Mouse (Mus musculus): ENCODE measurements around the gene Gm4737. TPM values are rescaled to one million over a fixed set of nuclear protein-coding genes. Genes with fewer than 3 reads are reported as not detected.
"Not testable (repeated sequence)": the region's sequence is repeated elsewhere in the genome, so short reads cannot be mapped to it uniquely, and the experiment has no call there.

The Gm4737 gene
- polyA plus RNA-seq (2016; fragmentation: Nextera tagmentation; extraction: Ambion mirVana): 2.7 and 3.2 TPM in 2 replicates

DNA sequence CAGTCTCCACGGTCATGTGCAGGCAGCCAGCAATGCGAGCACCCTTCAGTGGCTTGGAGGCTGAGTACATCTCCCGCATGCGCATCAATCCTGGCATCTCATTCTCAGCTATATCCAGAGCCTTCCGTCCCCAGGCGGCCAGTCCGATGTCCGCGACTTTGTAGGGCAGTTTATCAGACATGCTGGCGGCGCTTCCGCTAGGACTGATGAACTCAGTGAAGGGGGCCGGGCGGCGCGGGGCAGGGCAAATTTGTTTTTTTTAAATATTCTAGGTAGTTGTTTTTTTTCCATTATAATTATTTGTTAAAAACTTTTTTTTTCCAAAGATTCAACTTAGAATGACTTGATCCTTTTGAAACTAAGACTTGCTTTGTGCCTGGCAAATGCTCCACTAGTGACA lies at the start of gene Gm4737:
Gene Gm4737, minus strand, starts transcription at position 246 of the 400 bp plus-strand sequence.
- not testable (repeated sequence) for H3K4me1 ChIP-seq; H3K27ac ChIP-seq; H3K27me3 ChIP-seq (ENCODE audit: insufficient read depth, poor library complexity, severe bottlenecking); DNase-seq (ENCODE audit: low spot score); H3K36me3 ChIP-seq; H3K4me3 ChIP-seq; H3K9me3 ChIP-seq
- WGBS: 90% methylated on average over 13 of the region's 16 CpGs

DNA sequence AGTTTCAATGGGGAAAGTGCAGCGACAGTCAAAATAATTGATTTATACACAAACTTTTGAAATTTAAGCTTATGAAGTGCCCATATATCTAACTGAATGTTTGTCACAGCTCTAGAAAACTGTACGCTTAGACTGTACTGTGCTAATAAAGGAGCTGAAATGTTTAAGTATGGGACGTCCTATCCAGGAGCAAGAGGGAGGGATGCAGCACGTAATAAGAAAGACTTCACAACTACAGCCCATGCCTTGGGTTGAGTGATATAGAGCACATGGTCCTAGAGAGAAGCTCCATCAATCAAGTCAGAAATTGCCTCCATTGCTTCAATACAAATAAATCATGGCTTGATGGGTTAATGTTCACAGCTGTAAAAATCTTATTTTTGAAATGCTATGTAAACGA lies 40.9 kb upstream of the Gm4737 start:
- H3K36me3 ChIP-seq: no peaks in the 10 kb centered on the region
- no peaks in the 10 kb centered on the region for H3K4me1 ChIP-seq
- DNase-seq (ENCODE audit: low spot score): no peak
- H3K27me3 ChIP-seq (ENCODE audit: insufficient read depth, poor library complexity, severe bottlenecking): no peaks in the 10 kb centered on the region
- H3K4me3 ChIP-seq: no peak overlapping the region
- H3K9me3 ChIP-seq: no peaks in the 10 kb centered on the region
- H3K27ac ChIP-seq: no peak overlapping the region
- 88% methylated on average over 5 of the region's 5 CpGs for WGBS

DNA sequence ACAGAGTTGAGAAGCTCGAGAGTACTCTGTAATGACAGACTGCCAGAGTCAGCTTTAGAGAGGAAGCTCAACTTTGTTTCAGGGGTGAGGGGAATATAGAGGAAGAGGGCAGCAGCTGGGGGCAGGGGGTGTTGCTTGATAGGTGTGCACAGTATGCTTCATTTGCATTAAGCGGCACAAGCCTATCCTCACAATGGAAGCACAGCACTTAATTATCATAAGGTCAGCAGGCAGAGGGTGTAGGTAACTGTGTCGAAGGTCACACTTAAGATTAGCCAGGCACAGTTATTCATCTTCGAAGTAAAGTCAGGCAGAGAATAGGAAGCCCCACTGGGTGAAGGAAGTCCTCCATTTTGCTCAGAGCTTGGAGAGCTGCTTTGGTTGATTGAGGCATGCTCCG lies 28.2 kb upstream of the Gm4737 start:
- Histone ChIP-seq H3K4me3 (no peak overlapping the region), H3K27ac (no peak overlapping the region), H3K4me1 (no peaks in the 10 kb centered on the region), H3K27me3 (ENCODE audit: insufficient read depth, poor library complexity, severe bottlenecking) (no peaks in the 10 kb centered on the region), H3K9me3 (no peaks in the 10 kb centered on the region), H3K36me3 (no peaks in the 10 kb centered on the region)
- WGBS: 77% methylated on average over 5 of the region's 5 CpGs
- DNase-seq (ENCODE audit: low spot score): no peak

DNA sequence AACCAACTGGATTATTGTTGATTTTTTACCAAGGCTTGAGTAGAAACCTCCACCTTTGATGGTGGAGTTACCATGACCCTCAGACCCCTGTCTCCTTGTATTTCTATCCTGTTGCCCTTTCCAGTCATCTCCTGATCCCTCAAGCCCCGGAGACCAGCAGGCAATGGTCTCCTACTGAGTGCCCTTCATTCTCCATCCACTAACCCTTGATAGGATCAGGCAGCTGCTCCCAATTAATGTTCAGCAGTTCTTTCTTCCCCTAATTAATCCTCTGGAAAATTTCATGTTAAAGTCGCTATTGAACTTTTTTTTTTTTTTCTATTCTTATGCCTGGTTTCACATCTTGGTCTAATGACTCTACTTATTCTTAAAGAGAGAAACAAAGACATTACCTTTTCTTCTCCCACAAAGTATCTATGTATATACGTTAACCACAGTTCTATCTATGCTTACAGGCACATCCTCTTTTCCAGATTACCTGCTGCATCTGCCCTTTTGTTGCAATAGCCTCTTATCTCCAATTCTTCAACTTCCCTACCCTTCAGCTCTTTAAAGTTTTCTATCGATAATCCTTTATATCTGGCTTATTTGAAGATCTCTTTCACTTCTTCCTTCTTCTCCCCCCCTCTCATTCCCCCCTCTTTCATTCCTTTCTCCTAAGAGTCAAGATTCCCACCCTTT lies 23.4 kb upstream of the Gm4737 start:
- Histone ChIP-seq H3K27ac (no peak overlapping the region), H3K36me3 (no peaks in the 10 kb centered on the region), H3K9me3 (no peaks in the 10 kb centered on the region), H3K4me3 (no peak overlapping the region), H3K27me3 (ENCODE audit: insufficient read depth, poor library complexity, severe bottlenecking) (no peaks in the 10 kb centered on the region), H3K4me1 (no peaks in the 10 kb centered on the region)
- 61% methylated on average over 4 of the region's 4 CpGs for WGBS
- no peak for DNase-seq (ENCODE audit: low spot score)

DNA sequence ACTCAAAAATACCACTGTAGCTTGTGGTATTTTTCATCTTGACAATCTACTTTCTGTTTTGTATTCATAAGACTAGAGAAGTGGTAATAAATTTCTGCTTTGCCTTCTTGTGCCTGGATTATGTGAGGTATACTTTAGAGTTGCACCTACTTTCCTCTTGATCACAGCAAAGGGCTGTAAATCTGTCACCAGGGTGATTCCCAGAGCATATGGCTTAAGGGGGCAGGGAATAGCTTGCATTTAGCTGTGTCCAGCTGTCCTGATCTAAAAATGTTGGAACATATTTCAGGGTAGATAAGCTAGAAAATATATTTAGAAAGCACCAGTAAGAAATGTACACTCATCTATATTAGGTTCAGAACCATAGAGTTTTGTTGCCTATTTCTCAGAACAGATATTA lies 18.2 kb upstream of the Gm4737 start:
- no peak for DNase-seq (ENCODE audit: low spot score)
- Histone ChIP-seq H3K4me1 (no peaks in the 10 kb centered on the region), H3K4me3 (no peak overlapping the region), H3K27me3 (ENCODE audit: insufficient read depth, poor library complexity, severe bottlenecking) (no peaks in the 10 kb centered on the region), H3K27ac (no peak overlapping the region), H3K36me3 (no peaks in the 10 kb centered on the region), H3K9me3 (no peaks in the 10 kb centered on the region)

DNA sequence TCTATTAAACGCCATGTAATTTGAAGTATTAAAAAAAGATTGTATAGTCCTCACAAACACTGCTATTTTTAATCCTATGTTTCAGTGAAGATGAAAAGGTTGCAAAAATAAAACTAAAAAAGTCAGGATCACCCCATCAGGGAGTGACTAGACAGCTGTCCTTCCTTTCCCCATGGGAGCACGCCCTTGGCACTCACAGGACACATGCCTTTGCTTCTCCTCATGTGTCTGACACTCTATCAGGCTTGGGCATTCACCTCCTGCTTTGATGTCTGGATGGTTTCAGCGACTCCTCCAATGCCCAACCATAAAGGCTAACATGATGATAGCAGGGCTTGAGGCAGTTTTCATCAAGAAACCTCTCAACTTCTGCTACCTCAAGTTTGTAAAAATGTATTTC lies 12.1 kb upstream of the Gm4737 start:
- Histone ChIP-seq H3K27ac (no peak overlapping the region), H3K9me3 (no peaks in the 10 kb centered on the region), H3K4me1 (no peaks in the 10 kb centered on the region), H3K36me3 (no peaks in the 10 kb centered on the region), H3K27me3 (ENCODE audit: insufficient read depth, poor library complexity, severe bottlenecking) (no peaks in the 10 kb centered on the region), H3K4me3 (no peak overlapping the region)
- WGBS: 63% methylated on average over 3 of the region's 3 CpGs
- no peak for DNase-seq (ENCODE audit: low spot score)

DNA sequence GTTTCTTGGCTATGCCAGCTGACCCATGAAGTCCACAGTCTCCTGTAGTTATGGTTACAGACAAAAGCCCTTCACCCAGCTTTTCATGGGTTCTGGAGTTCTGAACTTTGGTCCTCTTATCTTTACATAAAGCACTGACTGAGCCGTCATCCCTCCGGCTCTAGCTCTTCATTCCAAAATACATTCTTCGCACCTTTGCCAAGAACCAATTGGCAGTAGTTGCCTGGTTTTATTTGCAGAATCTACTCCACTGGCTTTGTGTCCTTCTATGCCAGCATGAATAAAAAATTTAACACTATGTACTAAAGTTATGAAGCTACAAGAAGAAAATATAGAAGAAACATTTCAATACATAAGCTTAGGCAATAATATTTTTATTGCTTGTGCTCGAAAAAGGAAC lies 10.4 kb upstream of the Gm4737 start:
- no peak for DNase-seq (ENCODE audit: low spot score)

DNA sequence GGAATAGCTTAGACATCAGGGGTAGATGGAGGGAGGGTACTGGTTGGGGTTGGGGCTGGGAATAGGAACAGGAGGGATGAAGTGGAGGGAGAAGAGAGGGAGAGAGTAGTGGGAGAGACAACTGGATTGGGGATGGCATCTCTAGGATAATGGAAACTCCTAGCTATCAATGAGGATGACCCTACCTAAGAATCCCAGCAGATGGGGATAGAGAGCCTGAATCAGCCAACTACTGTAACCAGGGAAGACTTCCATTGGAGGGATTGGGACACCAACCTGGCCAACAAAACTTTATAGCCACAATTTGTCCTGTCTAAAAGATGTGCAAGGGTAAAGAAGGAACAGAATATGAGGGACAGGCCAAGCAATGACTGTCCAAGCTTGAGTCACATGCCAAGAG lies 3.7 kb downstream of the Gm4737 start:
- H3K9me3 ChIP-seq: no peaks in the 10 kb centered on the region
- H3K27me3 ChIP-seq (ENCODE audit: insufficient read depth, poor library complexity, severe bottlenecking): no peaks in the 10 kb centered on the region
- no peak for DNase-seq (ENCODE audit: low spot score)
- peaks cover 3% of the 10 kb centered on the region; the same call in 1 of the 2 replicates for H3K4me1 ChIP-seq
- H3K36me3 ChIP-seq: no peaks in the 10 kb centered on the region
- H3K27ac ChIP-seq: no peak overlapping the region
- no peak overlapping the region for H3K4me3 ChIP-seq

More for the DNA sequence above, 10.4 kb upstream of the Gm4737 start:
- Histone ChIP-seq H3K27ac (no peak overlapping the region), H3K4me3 (no peak overlapping the region), H3K36me3 (no peaks in the 10 kb centered on the region), H3K4me1 (no peaks in the 10 kb centered on the region), H3K9me3 (no peaks in the 10 kb centered on the region), H3K27me3 (ENCODE audit: insufficient read depth, poor library complexity, severe bottlenecking) (no peaks in the 10 kb centered on the region)
- WGBS: 81% methylated on average over 4 of the region's 4 CpGs

DNA sequence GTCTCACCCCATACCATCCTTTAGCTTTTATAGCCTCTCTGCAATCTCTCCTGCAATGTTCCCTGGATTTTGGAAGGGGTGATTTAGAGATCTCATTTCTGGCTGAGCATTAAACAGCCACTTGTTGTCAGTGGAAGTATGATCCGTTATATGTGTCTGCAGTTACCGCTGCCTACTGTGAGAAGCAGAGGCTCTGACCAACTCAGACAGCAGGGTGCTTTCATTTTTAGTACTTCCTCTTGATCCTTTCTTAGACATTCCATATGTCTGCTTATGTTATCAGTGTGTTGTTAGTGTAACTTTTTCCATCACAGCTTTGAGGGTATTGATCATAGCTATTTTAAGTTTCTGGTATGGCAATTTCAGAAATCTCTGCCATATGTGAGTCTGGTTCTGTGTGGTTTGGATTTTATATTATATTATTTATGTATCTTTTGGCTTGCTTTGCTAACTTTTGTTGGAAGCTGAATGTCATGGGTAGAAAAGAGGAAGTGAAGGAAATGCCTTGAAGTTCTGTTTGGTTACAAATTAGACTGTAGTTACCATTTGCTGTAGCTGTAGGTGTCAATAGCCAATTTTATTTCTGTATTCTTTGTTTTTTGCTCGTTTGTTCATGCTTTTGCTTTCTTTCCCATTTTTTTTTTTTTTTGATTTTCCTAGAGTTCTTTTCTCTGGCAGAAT lies 6.1 kb downstream of the Gm4737 start:
- H3K9me3 ChIP-seq: no peaks in the 10 kb centered on the region
- no peaks in the 10 kb centered on the region for H3K27me3 ChIP-seq (ENCODE audit: insufficient read depth, poor library complexity, severe bottlenecking)
- no peak overlapping the region for H3K27ac ChIP-seq
- no peak overlapping the region for H3K4me3 ChIP-seq
- no peaks in the 10 kb centered on the region for H3K36me3 ChIP-seq
- peaks cover 3% of the 10 kb centered on the region; the same call in 1 of the 2 replicates for H3K4me1 ChIP-seq
- no peak for DNase-seq (ENCODE audit: low spot score)
- 71% methylated on average over 3 of the region's 3 CpGs for WGBS

DNA sequence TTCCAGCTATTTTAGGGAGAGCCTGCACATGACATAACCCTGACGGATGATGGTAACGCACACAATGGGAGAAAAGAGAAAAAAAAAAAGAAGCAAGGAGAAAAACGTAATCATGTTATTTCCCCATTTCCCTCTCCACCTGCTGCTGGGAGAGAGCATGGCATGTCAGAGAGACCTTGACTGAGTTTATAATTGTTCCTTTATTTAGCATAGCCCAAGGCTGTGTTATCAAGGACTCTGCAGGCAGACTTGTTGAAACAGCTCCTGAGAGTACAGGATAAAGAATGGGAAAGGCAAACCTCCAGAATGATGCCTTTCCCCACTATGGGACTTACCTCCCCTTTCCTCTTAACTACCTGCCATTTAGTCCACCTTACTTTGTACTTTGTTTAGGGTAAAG lies 7.9 kb downstream of the Gm4737 start:
- H3K4me1 ChIP-seq: peaks cover 3% of the 10 kb centered on the region; the same call in 1 of the 2 replicates
- 31% methylated on average over 3 of the region's 3 CpGs for WGBS
- H3K27ac ChIP-seq: no peak overlapping the region
- H3K4me3 ChIP-seq: no peak overlapping the region
- no peak for DNase-seq (ENCODE audit: low spot score)
- no peaks in the 10 kb centered on the region for H3K9me3 ChIP-seq
- H3K36me3 ChIP-seq: no peaks in the 10 kb centered on the region
- no peaks in the 10 kb centered on the region for H3K27me3 ChIP-seq (ENCODE audit: insufficient read depth, poor library complexity, severe bottlenecking)

DNA sequence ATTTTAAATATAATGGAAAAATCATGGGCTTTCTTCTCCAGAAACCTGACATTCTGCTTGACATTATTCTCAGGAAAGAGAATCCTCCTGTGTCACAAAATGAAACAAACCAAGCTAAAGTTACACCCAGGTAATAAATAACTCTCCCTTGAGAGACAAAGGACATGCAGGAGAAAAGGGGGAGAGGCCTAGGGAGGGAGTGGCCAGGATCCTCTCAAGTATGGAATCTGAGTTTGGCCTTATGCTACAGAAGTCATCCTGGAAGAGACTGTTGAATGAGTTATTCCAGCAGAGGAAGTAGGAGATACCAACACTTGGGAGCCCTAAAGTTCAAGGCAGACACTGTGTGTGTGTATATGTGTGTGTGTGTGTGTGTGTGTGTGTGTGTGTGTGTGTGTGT lies 32.6 kb downstream of the Gm4737 start:
- Histone ChIP-seq H3K27ac (no peak overlapping the region), H3K36me3 (no peaks in the 10 kb centered on the region), H3K4me1 (no peaks in the 10 kb centered on the region), H3K9me3 (no peaks in the 10 kb centered on the region), H3K4me3 (no peak overlapping the region), H3K27me3 (ENCODE audit: insufficient read depth, poor library complexity, severe bottlenecking) (no peaks in the 10 kb centered on the region)
- DNase-seq (ENCODE audit: low spot score): no peak

DNA sequence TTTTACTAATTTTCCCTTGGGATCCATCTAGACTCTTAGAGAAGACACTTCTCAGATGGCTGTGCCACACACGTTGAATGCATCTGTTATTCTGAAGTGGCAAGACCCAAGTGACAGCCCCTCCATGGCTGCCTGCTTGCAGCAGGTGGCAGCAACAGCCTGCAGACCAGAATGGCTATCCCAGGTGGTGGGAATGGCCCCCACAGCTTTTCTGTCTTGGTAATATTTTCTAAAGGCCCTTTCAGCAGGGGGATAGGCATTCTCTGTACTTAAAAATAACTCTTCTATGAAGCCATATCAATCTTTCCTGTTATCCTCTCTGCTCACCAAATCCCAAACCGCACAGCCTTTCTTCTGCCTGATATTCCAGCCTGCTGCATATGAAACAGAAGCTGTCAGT lies 33.5 kb downstream of the Gm4737 start:
- H3K27me3 ChIP-seq (ENCODE audit: insufficient read depth, poor library complexity, severe bottlenecking): no peaks in the 10 kb centered on the region
- no peak overlapping the region for H3K4me3 ChIP-seq
- no peak for DNase-seq (ENCODE audit: low spot score)
- no peak overlapping the region for H3K27ac ChIP-seq
- 45% methylated on average over 2 of the region's 2 CpGs for WGBS
- no peaks in the 10 kb centered on the region for H3K4me1 ChIP-seq
- H3K9me3 ChIP-seq: no peaks in the 10 kb centered on the region
- no peaks in the 10 kb centered on the region for H3K36me3 ChIP-seq

DNA sequence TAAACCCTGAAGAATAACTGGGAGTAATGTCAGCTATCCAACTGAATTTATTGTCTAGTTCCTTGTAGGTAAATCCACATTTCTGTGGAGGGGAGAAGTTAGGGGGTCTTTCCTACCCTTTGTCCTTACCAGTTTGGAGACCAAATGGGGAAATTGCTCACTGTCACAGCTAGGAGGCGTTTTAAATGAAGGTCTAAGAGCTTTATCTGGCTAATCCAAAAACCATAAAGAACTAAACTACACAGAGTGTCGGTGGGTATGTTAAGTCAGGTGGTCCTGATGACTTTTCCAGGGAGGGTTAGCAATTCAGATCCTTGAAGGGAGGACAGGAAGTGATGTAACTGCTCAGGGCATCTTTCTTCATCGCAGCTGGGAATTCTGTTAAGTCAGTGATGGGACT lies 34.3 kb downstream of the Gm4737 start:
- Histone ChIP-seq H3K9me3 (no peaks in the 10 kb centered on the region), H3K27me3 (ENCODE audit: insufficient read depth, poor library complexity, severe bottlenecking) (no peaks in the 10 kb centered on the region), H3K4me3 (no peak overlapping the region), H3K27ac (no peak overlapping the region), H3K4me1 (no peaks in the 10 kb centered on the region), H3K36me3 (no peaks in the 10 kb centered on the region)
- 70% methylated on average over 3 of the region's 3 CpGs for WGBS
- no peak for DNase-seq (ENCODE audit: low spot score)

DNA sequence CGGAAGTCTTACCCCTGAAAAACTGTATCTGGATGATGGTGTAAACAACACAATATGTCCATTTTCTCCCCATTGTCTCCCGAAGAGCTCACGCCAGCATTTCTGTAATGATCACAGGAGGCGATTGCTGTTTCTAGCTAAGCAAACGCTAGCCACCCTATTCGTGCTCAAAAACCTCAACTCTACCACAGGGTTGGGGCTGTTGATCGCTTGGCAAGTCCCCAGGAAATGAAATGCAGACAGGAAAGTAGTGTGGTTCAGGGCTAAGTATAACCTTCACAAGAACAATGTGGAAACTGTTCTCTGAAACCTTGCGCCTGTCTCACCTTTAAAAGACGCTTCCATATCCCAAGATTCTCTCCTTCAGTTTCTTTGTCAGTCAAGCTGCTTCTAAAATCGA lies 34.9 kb downstream of the Gm4737 start, which contains the start of gene Cd96:
Gene Cd96, minus strand, starts transcription at position 232 of the 400 bp plus-strand sequence.
- Histone ChIP-seq H3K4me3 (no peak within 1 kb of the TSS), H3K27me3 (ENCODE audit: insufficient read depth, poor library complexity, severe bottlenecking) (no peaks in the 10 kb centered on the region), H3K9me3 (no peaks in the 10 kb centered on the region), H3K36me3 (no peaks in the 10 kb centered on the region), H3K27ac (no peak within 1 kb of the TSS), H3K4me1 (no peaks in the 10 kb centered on the region)
- no peak for DNase-seq (ENCODE audit: low spot score)
- 75% methylated on average over 10 of the region's 10 CpGs for WGBS

All from heart, embryonic 10.5 days (tissue).